Mouse (Mus musculus) midbrain, embryonic 14.5 days (tissue): Measurements from ENCODE around the gene Ppp2r5a. TPM values are rescaled to one million over a fixed set of nuclear protein-coding genes. Genes with fewer than 3 reads are reported as not detected.
A peak's percentile ranks its signal among the peaks of the same experiment; 100 is the strongest.

Experiments used
- ATAC-seq: fragments of 200-750 bp; cut with Nextera tagmentation; 2 replicates; pipeline ENCODE4 v1.8.0; 2017; ENCODE audit warnings: moderate number of reproducible peaks, moderate library complexity; ENCODE audit not compliant: low FRiP score, low TSS enrichment
- DNase-seq: peaks from one replicate; pipeline ENCODE4 v3.0.0-alpha.2; 2015
- H3K27ac ChIP-seq: fragments of 300-500 bp; sonication (generic); replicated peaks from 2 replicates; pipeline ENCODE4 v1.5.1; 2014; ENCODE audit warnings: mild to moderate bottlenecking, low read depth, low read length, moderate library complexity
- H3K27me3 ChIP-seq: fragments of 300-500 bp; sonication (generic); 2 replicates; pipeline ENCODE4 v1.6.1; 2014; ENCODE audit warnings: low read length, control low read depth, mixed read lengths; ENCODE audit not compliant: control insufficient read depth, insufficient read depth
- H3K36me3 ChIP-seq: fragments of 300-500 bp; sonication (generic); 2 replicates; pipeline ENCODE4 v1.6.1; 2014; ENCODE audit warnings: low read length, control low read depth; ENCODE audit not compliant: control insufficient read depth, insufficient read depth
- H3K4me1 ChIP-seq: fragments of 300-500 bp; sonication (generic); 2 replicates; pipeline ENCODE4 v1.6.1; 2014; ENCODE audit warnings: mild to moderate bottlenecking, antibody characterized with exemption, low read length, control low read depth; ENCODE audit not compliant: control insufficient read depth, insufficient read depth
- H3K4me2 ChIP-seq: fragments of 300-500 bp; sonication (generic); 2 replicates; pipeline ENCODE4 v1.6.1; 2014; ENCODE audit warnings: mild to moderate bottlenecking, low read length, moderate library complexity
- H3K4me3 ChIP-seq: fragments of 300-500 bp; sonication (generic); replicated peaks from 2 replicates; pipeline ENCODE4 v1.5.1; 2014; ENCODE audit warnings: low read depth, low read length
- H3K9ac ChIP-seq: fragments of 300-500 bp; sonication (generic); replicated peaks from 2 replicates; pipeline ENCODE4 v1.6.1; 2014; ENCODE audit warnings: mild to moderate bottlenecking, low read length, moderate library complexity
- H3K9me3 ChIP-seq: fragments of 300-500 bp; sonication (generic); 2 replicates; pipeline ENCODE4 v1.6.1; 2016; ENCODE audit warnings: low read length, control low read depth, mixed read lengths; ENCODE audit not compliant: control insufficient read depth
- WGBS: fragments of 180-500 bp; shearing (Covaris S2); extraction: QIAGEN DNeasy Blood & Tissue Kit; methylation state at CpG from one replicate; pipeline ENCODE4 v1.1.7; 2014; 5-methylcytosine and 5-hydroxymethylcytosine counted together
- polyA plus RNA-seq: library from polyadenylated mRNA; unstranded; fragments of >200 nt; fragmentation: Nextera tagmentation; extraction: Ambion mirVana; gene quantifications from 2 replicates; pipeline ENCODE4 v1.2.1, GENCODE M21; 2014

Ppp2r5a gene
- polyA plus RNA-seq, 1 experiment from 2014 or later = 8.5 TPM

GRCm38 (mm10) chr1:191339876-191340275, 63.2 kb downstream of the Ppp2r5a start:
- Histone ChIP-seq H3K36me3 (peaks cover 69% of the 10 kb centered on the region), H3K4me3 (no peak overlapping the region), H3K4me1 (no peaks in the 10 kb centered on the region)

DNA sequence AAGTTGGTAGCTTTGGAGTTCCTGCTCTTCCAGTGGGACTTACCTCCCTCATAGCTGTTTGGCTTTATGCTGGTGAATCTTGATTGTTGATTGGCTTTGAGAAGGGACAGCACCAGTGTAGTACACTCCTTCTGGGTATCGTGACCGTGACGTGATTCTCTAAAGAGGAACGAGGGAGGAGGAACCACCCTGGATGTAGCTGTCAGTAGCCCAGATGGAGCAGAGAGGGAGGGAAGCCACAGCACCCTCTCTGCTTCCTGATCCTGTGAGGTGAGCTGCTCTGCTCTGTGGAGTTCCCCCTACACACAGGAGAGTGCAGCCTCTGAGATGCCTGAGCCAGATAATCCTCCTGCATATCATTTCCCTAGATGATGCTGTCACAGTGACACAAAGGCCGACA, 68.6 kb downstream of the Ppp2r5a start:
- H3K9me3 ChIP-seq = no peaks in the 10 kb centered on the region
- peaks cover 53% of the 10 kb centered on the region for H3K36me3 ChIP-seq
- no peak overlapping the region for H3K4me2 ChIP-seq
- ATAC-seq (no peak), DNase-seq (no peak)
- no peak overlapping the region for H3K9ac ChIP-seq
- H3K4me1 ChIP-seq = no peaks in the 10 kb centered on the region
- WGBS = 76% methylated on average over 5 of the region's 5 CpGs
- no peak overlapping the region for H3K4me3 ChIP-seq
- H3K27ac ChIP-seq = no peak overlapping the region
- no peaks in the 10 kb centered on the region for H3K27me3 ChIP-seq

More at GRCm38 (mm10) chr1:191339876-191340275, 63.2 kb downstream of the Ppp2r5a start:
- H3K4me2 ChIP-seq = no peak overlapping the region
- no peak overlapping the region for H3K27ac ChIP-seq
- DNase-seq (no peak), ATAC-seq (no peak)
- no peaks in the 10 kb centered on the region for H3K9me3 ChIP-seq
- no peak overlapping the region for H3K9ac ChIP-seq
- 77% methylated on average over 2 of the region's 2 CpGs for WGBS
- no peaks in the 10 kb centered on the region for H3K27me3 ChIP-seq

- no peak for ATAC-seq
- Histone ChIP-seq H3K27me3 (no peaks in the 10 kb centered on the region), H3K9ac (no peak overlapping the region), H3K4me2 (no peak overlapping the region), H3K4me3 (no peak overlapping the region), H3K36me3 (peaks cover 32% of the 10 kb centered on the region), H3K9me3 (no peaks in the 10 kb centered on the region), H3K4me1 (peaks cover 22% of the 10 kb centered on the region), H3K27ac (no peak overlapping the region)
- WGBS = 86% methylated on average over 4 of the region's 4 CpGs
- DNase-seq = no peak
Observed at GRCm38 (mm10) chr1:191330356-191330755, 72.7 kb downstream of the Ppp2r5a start.

DNA sequence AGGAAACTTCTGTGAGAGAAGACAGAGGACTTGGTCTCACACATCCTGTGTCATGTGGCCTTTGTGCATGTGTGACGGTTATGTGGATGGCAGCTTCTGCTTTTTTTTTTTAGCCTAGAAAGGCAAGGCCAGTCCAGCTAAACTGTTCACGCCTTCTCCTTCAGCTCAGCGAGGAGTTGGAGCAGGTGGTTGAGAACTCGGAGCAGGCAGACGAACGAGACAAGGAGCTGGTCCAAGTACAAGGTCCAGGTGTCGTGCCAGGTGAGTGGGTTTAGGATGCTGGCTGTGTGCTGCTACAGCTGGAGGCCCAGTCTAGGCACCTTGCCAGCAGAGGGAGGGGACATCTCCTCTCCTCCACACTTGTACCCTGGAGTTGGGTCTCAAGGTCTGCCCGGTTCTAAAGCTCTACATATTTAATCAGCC, 75.0 kb downstream of the Ppp2r5a start:
- no peak for DNase-seq

DNA sequence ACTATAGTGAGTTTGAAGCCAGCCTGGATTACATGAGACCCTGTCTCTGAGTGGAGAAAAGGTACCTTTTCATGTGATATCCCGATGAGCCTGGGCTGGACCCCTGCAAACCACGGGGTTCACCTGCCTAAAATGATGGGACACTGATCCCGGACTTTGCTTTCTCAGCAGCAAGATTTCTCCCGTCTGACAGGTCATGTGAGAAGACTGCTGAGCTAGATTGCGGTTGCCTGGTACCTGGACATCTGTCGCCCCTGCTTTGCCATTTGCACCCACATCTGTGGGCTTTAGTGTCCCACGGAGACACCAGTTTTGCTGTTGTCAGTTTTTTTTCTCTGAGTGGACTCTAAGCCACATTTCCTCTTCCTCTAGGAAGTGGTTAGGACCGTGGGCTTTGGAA, 75.8 kb downstream of the Ppp2r5a start:
- Histone ChIP-seq H3K4me1 (peaks cover 22% of the 10 kb centered on the region), H3K9ac (no peak overlapping the region; the same call in 1 of the 2 replicates), H3K36me3 (peaks cover 16% of the 10 kb centered on the region), H3K27ac (no peak overlapping the region), H3K4me3 (peak overlapping the region; percentile 82; the same call in 1 of the 2 replicates), H3K27me3 (no peaks in the 10 kb centered on the region), H3K9me3 (no peaks in the 10 kb centered on the region), H3K4me2 (peak overlapping the region; percentile 82)
- 83% methylated on average over 8 of the region's 8 CpGs for WGBS
- DNase-seq (no peak), ATAC-seq (no peak)

More for the DNA sequence above, 75.0 kb downstream of the Ppp2r5a start:
- Histone ChIP-seq H3K27me3 (no peaks in the 10 kb centered on the region), H3K9ac (0 out of 2 replicates have a peak overlapping the region, but pooled peaks have one; percentile 6), H3K4me3 (no peak overlapping the region), H3K9me3 (no peaks in the 10 kb centered on the region), H3K4me1 (peaks cover 22% of the 10 kb centered on the region), H3K27ac (no peak overlapping the region), H3K4me2 (peak overlapping the region; percentile 82), H3K36me3 (peaks cover 23% of the 10 kb centered on the region)
- no peak for ATAC-seq
- WGBS = 78% methylated on average over 8 of the region's 8 CpGs

DNA sequence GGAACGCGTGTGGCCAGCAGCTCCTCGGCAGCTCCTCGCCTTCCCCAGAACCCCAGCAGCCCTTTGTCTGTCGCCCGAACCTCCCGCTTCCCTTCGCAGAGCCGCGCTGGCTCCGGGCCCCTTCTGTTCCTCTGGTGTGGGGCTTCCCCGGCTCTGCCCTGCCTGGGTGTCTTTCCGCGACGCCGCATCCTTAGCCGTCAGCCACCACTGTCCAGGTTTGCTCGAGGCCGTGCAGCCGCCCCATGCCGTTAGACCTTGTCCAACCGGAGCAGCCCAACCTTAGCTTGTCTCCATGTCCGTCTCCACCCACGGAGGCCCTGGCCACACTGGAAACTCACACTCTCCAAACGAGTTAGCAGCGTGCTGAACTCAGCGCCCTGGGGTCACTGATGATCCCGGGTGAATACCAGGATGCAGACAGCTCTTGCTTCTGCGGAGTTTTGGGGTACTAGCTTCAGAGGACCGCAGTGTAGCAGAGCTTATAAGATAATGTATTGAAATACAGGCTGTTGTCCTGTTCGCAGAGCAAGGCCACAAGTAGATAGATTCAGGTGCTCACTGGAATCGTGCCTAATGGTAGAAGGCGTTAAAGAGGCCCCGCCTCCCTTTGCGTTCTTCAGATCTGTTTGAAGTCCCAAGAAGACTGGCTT, 76.7 kb downstream of the Ppp2r5a start:
- peaks cover 22% of the 10 kb centered on the region for H3K4me1 ChIP-seq
- peak overlapping the region; percentile 90 for H3K27ac ChIP-seq
- H3K9ac ChIP-seq = peak overlapping the region; percentile 86
- peak overlapping the region; percentile 82 for H3K4me3 ChIP-seq
- ATAC-seq (peak; percentile 77), DNase-seq (peak; percentile 70)
- peak overlapping the region; percentile 82 for H3K4me2 ChIP-seq
- no peaks in the 10 kb centered on the region for H3K27me3 ChIP-seq
- no peaks in the 10 kb centered on the region for H3K9me3 ChIP-seq
- WGBS = under 1% methylated on average over 35 of the region's 35 CpGs
- peaks cover 7% of the 10 kb centered on the region for H3K36me3 ChIP-seq

- DNase-seq (peak; percentile 99), ATAC-seq (peak; percentile 94)
- Histone ChIP-seq H3K9ac (peak within 1 kb of the TSS; percentile 86), H3K36me3 (peaks cover 4% of the 10 kb centered on the region), H3K27ac (peak within 1 kb of the TSS; percentile 90), H3K4me1 (peaks cover 22% of the 10 kb centered on the region), H3K27me3 (no peaks in the 10 kb centered on the region), H3K4me2 (peak within 1 kb of the TSS; percentile 82), H3K4me3 (peak within 1 kb of the TSS; percentile 82), H3K9me3 (no peaks in the 10 kb centered on the region)
- under 1% methylated on average over 42 of the region's 42 CpGs for WGBS
Observed at GRCm38 (mm10) chr1:191325726-191326232, 77.3 kb downstream of the Ppp2r5a start, which contains the start of gene Tmem206. Gene Tmem206, plus strand, starts transcription at chr1:191325912.

DNA sequence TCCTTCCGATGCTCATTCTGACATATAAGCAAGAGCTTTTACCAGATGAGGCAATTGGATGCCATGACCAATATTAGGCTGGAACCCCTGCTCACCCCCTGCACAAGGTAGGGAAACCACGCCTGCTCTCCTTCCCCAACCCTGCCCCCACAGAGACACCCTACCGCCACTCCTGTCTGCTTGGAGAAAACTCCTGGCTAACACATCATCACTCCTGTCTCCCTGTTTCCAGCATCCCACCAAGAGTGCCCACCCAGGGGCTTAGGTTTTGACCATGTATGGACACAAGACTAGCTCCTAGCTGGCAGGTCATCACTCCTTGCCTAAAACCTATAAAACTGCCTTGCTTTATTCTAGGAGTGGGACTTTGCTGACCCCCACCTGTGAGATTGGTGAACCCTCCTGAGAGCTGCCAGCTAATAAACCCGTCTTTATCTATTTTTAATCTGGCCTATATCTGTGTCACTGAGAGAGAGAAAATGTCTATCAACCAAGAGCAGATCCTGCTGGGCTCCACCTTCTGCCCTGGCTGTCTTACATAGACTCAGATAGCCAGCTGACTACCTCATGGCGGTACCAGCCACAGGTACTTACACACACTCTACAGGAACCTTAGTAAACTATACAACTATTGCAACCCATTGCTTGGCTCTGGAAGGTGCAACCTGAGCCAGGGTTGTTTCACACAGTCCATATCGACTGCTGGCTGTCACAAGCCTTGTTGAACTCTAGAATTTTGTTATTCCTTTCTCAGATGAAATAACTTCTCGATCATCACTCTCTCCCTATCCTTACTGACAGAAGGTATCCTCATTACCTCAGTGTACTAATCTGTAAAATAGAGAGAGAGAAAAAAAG, 78.1 kb downstream of the Ppp2r5a start:
- Histone ChIP-seq H3K4me3 (no peak overlapping the region), H3K27me3 (no peaks in the 10 kb centered on the region), H3K4me2 (peak overlapping the region; percentile 82), H3K36me3 (peaks cover 3% of the 10 kb centered on the region), H3K27ac (peak overlapping the region; percentile 90), H3K4me1 (peaks cover 22% of the 10 kb centered on the region), H3K9ac (0 out of 2 replicates have a peak overlapping the region, but pooled peaks have one; percentile 42), H3K9me3 (no peaks in the 10 kb centered on the region)
- no peak for ATAC-seq
- WGBS = 85% methylated on average over 7 of the region's 7 CpGs
- DNase-seq = no peak
